Mouse (Mus musculus) heart, embryonic 10.5 days (tissue): Measurements from ENCODE around the gene Epha4. TPM values are rescaled to one million over a fixed set of nuclear protein-coding genes. Genes with fewer than 3 reads are reported as not detected.

Experiments
- DNase-seq: peaks from one replicate; pipeline ENCODE4 v3.0.0-alpha.2; 2017; ENCODE audit warnings: low spot score
- H3K27ac ChIP-seq: fragments of 300-500 bp; sonication (generic); 2 replicates; pipeline ENCODE4 v1.5.1; 2016; ENCODE audit warnings: mild to moderate bottlenecking
- H3K27me3 ChIP-seq: fragments of 300-500 bp; sonication (generic); 2 replicates; pipeline ENCODE4 v1.6.1; 2016; ENCODE audit warnings: mild to moderate bottlenecking; ENCODE audit not compliant: poor library complexity, insufficient read depth, severe bottlenecking
- H3K36me3 ChIP-seq: fragments of 300-500 bp; sonication (generic); 2 replicates; pipeline ENCODE4 v1.6.1; 2016; ENCODE audit warnings: mild to moderate bottlenecking, moderate library complexity
- H3K4me1 ChIP-seq: fragments of 300-500 bp; sonication (generic); 2 replicates; pipeline ENCODE4 v1.6.1; 2016; ENCODE audit warnings: mild to moderate bottlenecking
- H3K4me3 ChIP-seq: fragments of 300-500 bp; sonication (generic); 2 replicates; pipeline ENCODE4 v1.5.1; 2016; ENCODE audit warnings: mild to moderate bottlenecking, moderate library complexity
- H3K9me3 ChIP-seq: fragments of 300-500 bp; sonication (generic); 2 replicates; pipeline ENCODE4 v1.6.1; 2016; ENCODE audit warnings: mild to moderate bottlenecking, moderate library complexity
- WGBS: fragments of 180-500 bp; shearing (Covaris S2); methylation state at CpG from one replicate; pipeline ENCODE4 v1.1.7; 2016; 5-methylcytosine and 5-hydroxymethylcytosine counted together
- polyA plus RNA-seq: library from polyadenylated mRNA; unstranded; fragments of >200 nt; fragmentation: Nextera tagmentation; extraction: Ambion mirVana; gene quantifications from 2 replicates; pipeline ENCODE4 v1.2.1, GENCODE M21; 2016

Epha4 gene
- polyA plus RNA-seq, 1 experiment from 2014 or later, result 11.5 TPM

GRCm38 (mm10) chr1:77506856-77507200 is 8.1 kb downstream of the Epha4 start:
- peaks cover 12% of the 10 kb centered on the region for H3K27me3 ChIP-seq
- no peaks in the 10 kb centered on the region for H3K9me3 ChIP-seq
- H3K36me3 ChIP-seq, result peaks cover 18% of the 10 kb centered on the region
- no peak overlapping the region for H3K4me3 ChIP-seq
- H3K4me1 ChIP-seq, result peaks cover 28% of the 10 kb centered on the region
- no peak for DNase-seq
- no peak overlapping the region for H3K27ac ChIP-seq
- WGBS, result 88% methylated on average over 18 of the region's 18 CpGs

GRCm38 (mm10) chr1:77506038-77506855 is 8.6 kb downstream of the Epha4 start:
- no peak overlapping the region for H3K4me3 ChIP-seq
- H3K4me1 ChIP-seq, result peaks cover 24% of the 10 kb centered on the region
- H3K36me3 ChIP-seq, result peaks cover 18% of the 10 kb centered on the region
- H3K27ac ChIP-seq, result no peak overlapping the region
- no peaks in the 10 kb centered on the region for H3K9me3 ChIP-seq
- WGBS, result 58% methylated on average over 21 of the region's 21 CpGs
- DNase-seq, result no peak
- H3K27me3 ChIP-seq, result peaks cover 12% of the 10 kb centered on the region

GRCm38 (mm10) chr1:77505263-77505662 is 9.6 kb downstream of the Epha4 start:
- no peak for DNase-seq
- no peak overlapping the region for H3K4me3 ChIP-seq
- H3K27me3 ChIP-seq, result peaks cover 12% of the 10 kb centered on the region
- H3K27ac ChIP-seq, result no peak overlapping the region
- H3K4me1 ChIP-seq, result peaks cover 24% of the 10 kb centered on the region
- H3K9me3 ChIP-seq, result no peaks in the 10 kb centered on the region
- peaks cover 17% of the 10 kb centered on the region for H3K36me3 ChIP-seq
- WGBS, result 59% methylated on average over 8 of the region's 8 CpGs

- Histone ChIP-seq H3K27me3 (peaks cover 12% of the 10 kb centered on the region), H3K4me3 (no peak overlapping the region), H3K9me3 (no peaks in the 10 kb centered on the region), H3K36me3 (peaks cover 18% of the 10 kb centered on the region), H3K27ac (no peak overlapping the region), H3K4me1 (peaks cover 24% of the 10 kb centered on the region)
- DNase-seq, result no peak
- WGBS, result 23% methylated on average over 2 of the region's 2 CpGs
Measured at GRCm38 (mm10) chr1:77504813-77505212, 10.1 kb downstream of the Epha4 start.

GRCm38 (mm10) chr1:77503711-77504181 is 11.1 kb downstream of the Epha4 start:
- no peak overlapping the region for H3K4me3 ChIP-seq
- WGBS, result 78% methylated on average over 8 of the region's 8 CpGs
- no peak for DNase-seq
- no peaks in the 10 kb centered on the region for H3K9me3 ChIP-seq
- peaks cover 24% of the 10 kb centered on the region for H3K4me1 ChIP-seq
- H3K27me3 ChIP-seq, result peaks cover 12% of the 10 kb centered on the region
- peaks cover 18% of the 10 kb centered on the region for H3K36me3 ChIP-seq
- H3K27ac ChIP-seq, result no peak overlapping the region

- WGBS, result 46% methylated on average over 11 of the region's 11 CpGs
- H3K36me3 ChIP-seq, result peaks cover 16% of the 10 kb centered on the region
Measured at GRCm38 (mm10) chr1:77502554-77503119, 12.3 kb downstream of the Epha4 start.

GRCm38 (mm10) chr1:77501363-77501933 is 13.4 kb downstream of the Epha4 start:
- no peak for DNase-seq
- Histone ChIP-seq H3K27me3 (peaks cover 6% of the 10 kb centered on the region), H3K27ac (no peak overlapping the region), H3K4me1 (peaks cover 33% of the 10 kb centered on the region), H3K9me3 (no peaks in the 10 kb centered on the region), H3K4me3 (no peak overlapping the region), H3K36me3 (peaks cover 12% of the 10 kb centered on the region)
- 72% methylated on average over 13 of the region's 13 CpGs for WGBS

More at GRCm38 (mm10) chr1:77502554-77503119, 12.3 kb downstream of the Epha4 start:
- no peaks in the 10 kb centered on the region for H3K9me3 ChIP-seq
- DNase-seq, result no peak
- peaks cover 24% of the 10 kb centered on the region for H3K4me1 ChIP-seq
- H3K27me3 ChIP-seq, result peaks cover 12% of the 10 kb centered on the region
- H3K27ac ChIP-seq, result no peak overlapping the region
- H3K4me3 ChIP-seq, result no peak overlapping the region

GRCm38 (mm10) chr1:77497506-77497905 is 17.4 kb downstream of the Epha4 start:
- Histone ChIP-seq H3K27me3 (no peaks in the 10 kb centered on the region), H3K4me3 (no peak overlapping the region), H3K27ac (no peak overlapping the region), H3K4me1 (peaks cover 34% of the 10 kb centered on the region), H3K9me3 (no peaks in the 10 kb centered on the region), H3K36me3 (peaks cover 7% of the 10 kb centered on the region; the same call in 1 of the 2 replicates)
- DNase-seq, result no peak
- WGBS, result 63% methylated on average over 4 of the region's 4 CpGs

GRCm38 (mm10) chr1:77496468-77497181 is 18.3 kb downstream of the Epha4 start:
- DNase-seq, result no peak
- 28% methylated on average over 11 of the region's 11 CpGs for WGBS
- Histone ChIP-seq H3K36me3 (peaks cover 7% of the 10 kb centered on the region; the same call in 1 of the 2 replicates), H3K27me3 (no peaks in the 10 kb centered on the region), H3K4me3 (peak overlapping the region; percentile 48), H3K9me3 (no peaks in the 10 kb centered on the region), H3K27ac (peak overlapping the region; percentile 56; the same call in 1 of the 2 replicates), H3K4me1 (peaks cover 37% of the 10 kb centered on the region)

GRCm38 (mm10) chr1:77495790-77496158 is 19.1 kb downstream of the Epha4 start:
- no peaks in the 10 kb centered on the region for H3K9me3 ChIP-seq
- 57% methylated on average over 7 of the region's 7 CpGs for WGBS
- H3K4me1 ChIP-seq, result peaks cover 45% of the 10 kb centered on the region
- peaks cover 7% of the 10 kb centered on the region; the same call in 1 of the 2 replicates for H3K36me3 ChIP-seq
- no peaks in the 10 kb centered on the region for H3K27me3 ChIP-seq
- no peak overlapping the region for H3K27ac ChIP-seq
- DNase-seq, result no peak
- H3K4me3 ChIP-seq, result no peak overlapping the region

GRCm38 (mm10) chr1:77495030-77495789 is 19.7 kb downstream of the Epha4 start:
- 56% methylated on average over 10 of the region's 10 CpGs for WGBS
- Histone ChIP-seq H3K27ac (no peak overlapping the region), H3K4me3 (no peak overlapping the region), H3K9me3 (no peaks in the 10 kb centered on the region), H3K27me3 (no peaks in the 10 kb centered on the region), H3K36me3 (peaks cover 6% of the 10 kb centered on the region; the same call in 1 of the 2 replicates), H3K4me1 (peaks cover 50% of the 10 kb centered on the region)
- DNase-seq, result no peak
